Mouse (Mus musculus): Measurements from ENCODE around the gene Trpm1. TPM values are rescaled to one million over a fixed set of nuclear protein-coding genes. Genes with fewer than 3 reads are reported as not detected.

The Trpm1 gene
- total RNA-seq, 2 experiments from 2014 or later, result 0.33 TPM; not detected in 1

- no peak for DNase-seq
These were observed 10.3 kb downstream of the Trpm1 start for GRCm38 (mm10) chr7:64163890-64164289.

- peak; percentile 69 for DNase-seq
These were observed 11.4 kb downstream of the Trpm1 start for GRCm38 (mm10) chr7:64164997-64165396.

GRCm38 (mm10) chr7:64166025-64166424 lies 12.4 kb downstream of the Trpm1 start:
- DNase-seq, result no peak

GRCm38 (mm10) chr7:64166724-64167123 lies 13.1 kb downstream of the Trpm1 start:
- no peak for DNase-seq

GRCm38 (mm10) chr7:64179310-64179709 lies 25.7 kb downstream of the Trpm1 start:
- DNase-seq, result no peak

- no peak for DNase-seq
These were observed 31.7 kb downstream of the Trpm1 start for GRCm38 (mm10) chr7:64185203-64185931.

GRCm38 (mm10) chr7:64185932-64186312 lies 32.3 kb downstream of the Trpm1 start:
- no peak for DNase-seq

GRCm38 (mm10) chr7:64192261-64192943 lies 38.8 kb downstream of the Trpm1 start:
- peak; percentile 59 for DNase-seq

GRCm38 (mm10) chr7:64193476-64193875 lies 39.8 kb downstream of the Trpm1 start:
- DNase-seq, result no peak

GRCm38 (mm10) chr7:64196114-64196513 lies 42.5 kb downstream of the Trpm1 start:
- DNase-seq, result no peak

- DNase-seq, result no peak
These were observed 55.1 kb downstream of the Trpm1 start for GRCm38 (mm10) chr7:64208700-64209099.

- DNase-seq, result no peak
These were observed 59.2 kb downstream of the Trpm1 start for GRCm38 (mm10) chr7:64212870-64213269.

GRCm38 (mm10) chr7:64214066-64214465 lies 60.4 kb downstream of the Trpm1 start:
- DNase-seq, result no peak

GRCm38 (mm10) chr7:64215613-64216012 lies 62.0 kb downstream of the Trpm1 start:
- no peak for DNase-seq

- DNase-seq, result no peak
These were observed 63.8 kb downstream of the Trpm1 start for GRCm38 (mm10) chr7:64217428-64217827.

GRCm38 (mm10) chr7:64219765-64220164 lies 66.1 kb downstream of the Trpm1 start:
- DNase-seq, result no peak

GRCm38 (mm10) chr7:64223215-64223614 lies 69.6 kb downstream of the Trpm1 start:
- DNase-seq, result no peak

GRCm38 (mm10) chr7:64226339-64227194 lies 72.9 kb downstream of the Trpm1 start:
- DNase-seq, result no peak

GRCm38 (mm10) chr7:64227586-64227985 lies 74.0 kb downstream of the Trpm1 start:
- no peak for DNase-seq

- no peak for DNase-seq
These were observed 74.7 kb downstream of the Trpm1 start for GRCm38 (mm10) chr7:64228300-64228699.

- no peak for DNase-seq
These were observed 76.3 kb downstream of the Trpm1 start for GRCm38 (mm10) chr7:64229911-64230310.

GRCm38 (mm10) chr7:64231001-64231400 lies 77.4 kb downstream of the Trpm1 start:
- DNase-seq, result no peak

GRCm38 (mm10) chr7:64231996-64232395 lies 78.4 kb downstream of the Trpm1 start:
- DNase-seq, result no peak

All from gastrocnemius, postnatal 25 days (tissue).